ENCODE assay signal across 10 mouse cellular contexts in the genomic region with DNA sequence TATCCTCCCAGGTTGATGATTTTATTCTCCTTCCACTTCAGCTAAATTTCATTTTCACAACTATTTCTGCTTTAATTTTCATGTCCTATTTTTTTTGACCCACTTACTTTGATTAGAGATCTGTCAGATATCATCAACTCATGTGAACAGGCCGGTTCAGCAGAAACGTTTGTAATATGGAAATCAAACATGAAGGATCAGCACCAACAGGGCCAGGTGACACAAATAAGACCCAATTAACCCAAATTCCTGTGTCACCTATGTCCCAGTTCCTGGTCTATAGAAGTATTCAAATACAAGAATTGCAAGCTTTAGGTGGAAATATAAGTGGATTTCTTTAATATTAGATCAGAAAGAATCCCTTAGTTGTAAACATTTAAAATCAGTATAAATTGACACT.
"Had no signal": no experiment of that assay in that cellular context is flagged by ENCODE, and none has a peak within 500 bp of the region (broad histone marks: within the 10 kb centered on the region; RNA-seq: fewer than 3 reads in every experiment).

No protein-coding gene starts in this region.

- DNase-seq: right cerebral cortex, adult 18-20 months; right cerebral cortex, postnatal 14 days; right cerebral cortex, postnatal 25 days; right cerebral cortex, postnatal 4 days; spleen, adult 18-20 months; thymus, adult 18-20 months; thymus, adult 2 months; thymus, postnatal 25 days; thymus, postnatal 36 days; thymus, postnatal 4 days had no signal
